8 mouse cellular contexts compared by ENCODE assay signal in the genomic region with DNA sequence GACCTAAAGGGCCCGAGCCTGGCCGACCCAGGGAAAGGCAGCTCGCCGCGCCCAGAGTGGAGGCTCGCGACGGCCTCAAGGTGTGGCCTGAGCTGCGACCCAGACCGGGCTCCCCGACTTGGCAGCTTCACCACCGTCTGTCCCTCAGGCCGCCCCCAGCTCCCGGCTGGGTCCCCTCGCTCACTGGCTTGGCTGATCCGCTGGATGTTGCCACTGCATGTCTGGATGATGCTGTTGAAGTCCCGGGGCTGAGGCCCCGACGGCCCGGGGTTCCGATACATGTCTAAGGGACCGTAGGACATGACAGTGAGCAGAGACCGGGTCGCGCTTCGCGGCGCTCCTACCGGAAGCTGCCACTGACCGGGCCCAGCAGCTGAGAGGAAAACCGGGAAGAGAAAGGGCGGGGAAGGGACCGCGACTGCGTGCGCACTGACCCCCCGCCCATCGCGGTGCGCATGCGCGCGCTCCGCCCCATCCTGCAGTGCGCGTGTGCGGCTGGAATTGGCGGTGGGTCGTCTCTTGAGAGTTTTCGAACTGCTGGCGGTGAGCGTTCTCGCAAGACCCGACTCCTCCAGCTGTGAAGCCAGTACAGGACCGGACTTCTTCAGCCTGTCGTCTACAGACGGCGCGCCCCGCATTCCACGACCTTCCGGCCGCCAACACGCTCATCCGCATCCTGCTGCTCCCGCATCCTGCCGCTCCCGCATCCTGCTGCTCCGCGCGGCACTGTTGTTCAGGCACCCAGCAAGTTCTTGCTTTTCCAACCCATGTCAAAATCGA. TPM values are rescaled to one million over a fixed set of nuclear protein-coding genes. Genes with fewer than 3 reads are reported as not detected.
DNase-seq lines count a peak whose midpoint lies in the region; ATAC-seq lines count a peak whose summit lies in the region.

A gene (minus strand): TSS at position 446 of the 780 bp plus-strand sequence.

- peak within 1 kb of the TSS; percentile 94 for H3K4me2 ChIP-seq in forebrain, embryonic 11.5 days (ENCODE audit: low read depth, low read length, severe bottlenecking)
- H3K4me2 ChIP-seq in heart, embryonic 16.5 days (ENCODE audit: low read depth, low read length): peak within 1 kb of the TSS; percentile 95
- peak within 1 kb of the TSS; percentile 96 for H3K4me2 ChIP-seq in liver, embryonic 15.5 days
- H3K4me2 ChIP-seq in neural tube, embryonic 12.5 days (replicated peaks): peak within 1 kb of the TSS; percentile 87

- under 1% methylated on average over 72 of the region's 72 CpGs for WGBS in forebrain, embryonic 11.5 days
- under 1% methylated on average over 71 of the region's 72 CpGs for WGBS in heart, embryonic 16.5 days
- WGBS in liver, embryonic 15.5 days (ENCODE audit: insufficient replicate concordance): under 1% methylated on average over 72 of the region's 72 CpGs
- under 1% methylated on average over 72 of the region's 72 CpGs for WGBS in neural tube, embryonic 12.5 days

- peak within 1 kb of the TSS; percentile 88 for H3K4me3 ChIP-seq in forebrain, embryonic 11.5 days (ENCODE audit: low read depth, low read length)
- peak within 1 kb of the TSS; percentile 86 for H3K4me3 ChIP-seq in heart, embryonic 16.5 days (ENCODE audit: low read length)
- peak within 1 kb of the TSS; percentile 89 for H3K4me3 ChIP-seq in liver, embryonic 15.5 days (replicated peaks)
- peak within 1 kb of the TSS; percentile 82 for H3K4me3 ChIP-seq in neural tube, embryonic 12.5 days

- peaks cover 3% of the 10 kb centered on the region; the same call in 1 of the 2 replicates for H3K4me1 ChIP-seq in forebrain, embryonic 11.5 days (replicated peaks; ENCODE audit: control insufficient read depth, insufficient read depth, low read length)
- peaks cover 20% of the 10 kb centered on the region for H3K4me1 ChIP-seq in heart, embryonic 16.5 days (ENCODE audit: control insufficient read depth, insufficient read depth, low read length)
- peaks cover 36% of the 10 kb centered on the region for H3K4me1 ChIP-seq in liver, embryonic 15.5 days (replicated peaks)
- peaks cover 17% of the 10 kb centered on the region for H3K4me1 ChIP-seq in neural tube, embryonic 12.5 days

- DNase-seq in CD8-positive naive resting alpha-beta T cell, adult 2 months (ENCODE audit: low read depth in 2 of 2, low spot score in 2 of 2): peak; percentile 62 to 70
- DNase-seq in c-Kit-positive CD71-negative TER-119-negative erythroid progenitor cells, embryonic 14.5 days (ENCODE audit: low read depth): peak; percentile 72
- peak; percentile 94 for DNase-seq in forebrain, embryonic 11.5 days (ENCODE audit: low spot score)
- DNase-seq in kidney, postnatal 36 days: peak; percentile 92 to 94
- peak; percentile 77 for DNase-seq in telencephalon, adult 2 months (ENCODE audit: low read depth, low spot score)

- H3K36me3 ChIP-seq in forebrain, embryonic 11.5 days (ENCODE audit: control insufficient read depth, insufficient read depth, low read length): no peaks in the 10 kb centered on the region
- no peaks in the 10 kb centered on the region for H3K36me3 ChIP-seq in heart, embryonic 16.5 days (ENCODE audit: control insufficient read depth, insufficient read depth)
- H3K36me3 ChIP-seq in liver, embryonic 15.5 days (replicated peaks): peaks cover 20% of the 10 kb centered on the region
- 0 out of 2 replicates have a peak, but pooled peaks cover 10% of the 10 kb centered on the region for H3K36me3 ChIP-seq in neural tube, embryonic 12.5 days

- ATAC-seq in forebrain, embryonic 11.5 days (replicated peaks; ENCODE audit: low FRiP score): peak; percentile 90
- ATAC-seq in heart, embryonic 16.5 days (replicated peaks; ENCODE audit: extremely low read depth, insufficient read depth, low FRiP score): peak; percentile 97
- peak; percentile 95 for ATAC-seq in liver, embryonic 15.5 days (ENCODE audit: insufficient read depth)
- peak; percentile 92 for ATAC-seq in neural tube, embryonic 12.5 days (ENCODE audit: low FRiP score, low read depth)

- peak within 1 kb of the TSS; percentile 50 for H3K27ac ChIP-seq in forebrain, embryonic 11.5 days (ENCODE audit: low read depth, low read length)
- H3K27ac ChIP-seq in heart, embryonic 16.5 days (ENCODE audit: low read length): peak within 1 kb of the TSS; percentile 89
- peak within 1 kb of the TSS; percentile 92 for H3K27ac ChIP-seq in liver, embryonic 15.5 days (replicated peaks)
- H3K27ac ChIP-seq in neural tube, embryonic 12.5 days: peak within 1 kb of the TSS; percentile 86

- no peaks in the 10 kb centered on the region for H3K27me3 ChIP-seq in forebrain, embryonic 11.5 days (ENCODE audit: control insufficient read depth, insufficient read depth, low read length)
- H3K27me3 ChIP-seq in heart, embryonic 16.5 days (ENCODE audit: control insufficient read depth, insufficient read depth, low read length): no peaks in the 10 kb centered on the region
- no peaks in the 10 kb centered on the region for H3K27me3 ChIP-seq in liver, embryonic 15.5 days
- H3K27me3 ChIP-seq in neural tube, embryonic 12.5 days (replicated peaks): no peaks in the 10 kb centered on the region

- H3K9ac ChIP-seq in forebrain, embryonic 11.5 days (ENCODE audit: low read length): peak within 1 kb of the TSS; percentile 92
- peak within 1 kb of the TSS; percentile 93 for H3K9ac ChIP-seq in heart, embryonic 16.5 days (ENCODE audit: low read length)
- H3K9ac ChIP-seq in liver, embryonic 15.5 days: peak within 1 kb of the TSS; percentile 91
- H3K9ac ChIP-seq in neural tube, embryonic 12.5 days: peak within 1 kb of the TSS; percentile 91

- H3K9me3 ChIP-seq in forebrain, embryonic 11.5 days (ENCODE audit: control insufficient read depth, low read length): no peaks in the 10 kb centered on the region
- H3K9me3 ChIP-seq in heart, embryonic 16.5 days (replicated peaks; ENCODE audit: control insufficient read depth, low read length): no peaks in the 10 kb centered on the region
- H3K9me3 ChIP-seq in liver, embryonic 15.5 days (replicated peaks): no peaks in the 10 kb centered on the region
- H3K9me3 ChIP-seq in neural tube, embryonic 12.5 days: no peaks in the 10 kb centered on the region

RNA-seq across cellular contexts. Expression of the gene that starts here (rescaled TPM):
- 82.3 and 83.8 TPM in 2 replicates for polyA plus RNA-seq in forebrain, embryonic 11.5 days (2014; fragmentation: Nextera tagmentation; extraction: Ambion mirVana)
- 53.5 and 56.9 TPM in 2 replicates for polyA plus RNA-seq in heart, embryonic 16.5 days (2015; fragmentation: Nextera tagmentation; extraction: Ambion mirVana)
- polyA plus RNA-seq in liver, embryonic 15.5 days (2015; fragmentation: Nextera tagmentation; extraction: Ambion mirVana): 14.8 and 15.9 TPM in 2 replicates
- polyA plus RNA-seq in neural tube, embryonic 12.5 days (2016; fragmentation: Nextera tagmentation; extraction: Ambion mirVana): 108 and 110 TPM in 2 replicates

Comparison
In these comparisons a context has a peak if more than half of its experiments do, and no peak if none do; other contexts are left out.
1. Peak in every context shown above with its lines: DNase-seq, ATAC-seq, H3K4me3 ChIP-seq and H3K27ac ChIP-seq.